Mouse (Mus musculus): Measurements from ENCODE around the gene Fcgbp. TPM values are rescaled to one million over a fixed set of nuclear protein-coding genes. Genes with fewer than 3 reads are reported as not detected.

The Fcgbp gene
- 1,470 and 3,417 TPM in 2 replicates for polyA plus RNA-seq (2012; rRNA removed; ENCODE audit: low replicate concordance)

GRCm38 (mm10) chr7:28070531-28071298, at the start of gene Fcgbp:
TSS of gene Fcgbp (plus strand) at chr7:28071236.

GRCm38 (mm10) chr7:28049476-28050409, 21.3 kb upstream of the Fcgbp start, which contains the start of gene Psmc4:
TSS of gene Psmc4 (minus strand) at chr7:28050101.

GRCm38 (mm10) chr7:28129166-28129565, 58.1 kb downstream of the Fcgbp start, which contains the start of gene 9530053A07Rik:
TSS of gene 9530053A07Rik (plus strand) at chr7:28129466.

GRCm38 (mm10) chr7:28169489-28170422, 98.7 kb downstream of the Fcgbp start, which contains the start of gene Fbl:
TSS of gene Fbl (plus strand) at chr7:28169710.

Other genes starting within 250 kb of the Fcgbp start
- gene Zfp59, start 232.6 kb upstream of the Fcgbp start, polyA plus RNA-seq (2012; rRNA removed; ENCODE audit: low replicate concordance), result 0.09 TPM in 1 of 2 replicates, not detected in the other
- 0.08 and 0.18 TPM in 2 replicates for gene Zfp607a, start 213.7 kb upstream of the Fcgbp start, polyA plus RNA-seq (2012; rRNA removed; ENCODE audit: low replicate concordance)
- gene Zfp974, start 141.8 kb upstream of the Fcgbp start, polyA plus RNA-seq (2012; rRNA removed; ENCODE audit: low replicate concordance), result 0.06 and 0.16 TPM in 2 replicates
- gene Zfp780b, start 92.1 kb upstream of the Fcgbp start, polyA plus RNA-seq (2012; rRNA removed; ENCODE audit: low replicate concordance), result 0.11 and 0.21 TPM in 2 replicates
- gene Zfp850, start 57.1 kb upstream of the Fcgbp start, polyA plus RNA-seq (2012; rRNA removed; ENCODE audit: low replicate concordance), result 0.07 and 0.09 TPM in 2 replicates
- 57.1 and 64.0 TPM in 2 replicates for gene Psmc4, start 21.1 kb upstream of the Fcgbp start, polyA plus RNA-seq (2012; rRNA removed; ENCODE audit: low replicate concordance)
- gene 9530053A07Rik, start 58.2 kb downstream of the Fcgbp start, polyA plus RNA-seq (2012; rRNA removed; ENCODE audit: low replicate concordance), result 0.05 and 0.14 TPM in 2 replicates
- 11.8 and 16.2 TPM in 2 replicates for gene Fbl, start 98.5 kb downstream of the Fcgbp start, polyA plus RNA-seq (2012; rRNA removed; ENCODE audit: low replicate concordance)
- gene Dyrk1b, start 108.2 kb downstream of the Fcgbp start, polyA plus RNA-seq (2012; rRNA removed; ENCODE audit: low replicate concordance), result 35.8 and 47.2 TPM in 2 replicates
- gene Eid2, start 196.6 kb downstream of the Fcgbp start, polyA plus RNA-seq (2012; rRNA removed; ENCODE audit: low replicate concordance), result 2.1 and 3.1 TPM in 2 replicates
- gene Eid2b, start 206.5 kb downstream of the Fcgbp start, polyA plus RNA-seq (2012; rRNA removed; ENCODE audit: low replicate concordance), result 5.6 and 9.5 TPM in 2 replicates
- not detected in 2 replicates for gene Selenov, start 219.9 kb downstream of the Fcgbp start, polyA plus RNA-seq (2012; rRNA removed; ENCODE audit: low replicate concordance)
- 0.85 and 2.0 TPM in 2 replicates for gene Dll3, start 231.0 kb downstream of the Fcgbp start, polyA plus RNA-seq (2012; rRNA removed; ENCODE audit: low replicate concordance)
- gene Timm50, start 240.8 kb downstream of the Fcgbp start, polyA plus RNA-seq (2012; rRNA removed; ENCODE audit: low replicate concordance), result 62.6 and 69.2 TPM in 2 replicates

Measured in duodenum, adult 2 months (tissue).